Mouse (Mus musculus) liver, postnatal 0 days (tissue): ENCODE results near the gene Cox10.

Experiments used
- CTCF ChIP-seq: sonication (generic); IDR thresholded peaks from 2 replicates; pipeline ENCODE4 v1.5.1; 2016; ENCODE audit warnings: antibody characterized with exemption, low read depth
- EP300 ChIP-seq: IDR thresholded peaks from 2 replicates; pipeline ENCODE4 v1.6.1; 2016; ENCODE audit warnings: antibody characterized with exemption, low read depth, mild to moderate bottlenecking

- no peak for TF ChIP-seq CTCF
- no peak for TF ChIP-seq EP300
These were observed 92.6 kb downstream of the Cox10 start for GRCm38 (mm10) chr11:63986710-63987109.
